Comparison of ENCODE assay signal across 23 mouse cellular contexts in genomic region chr1:182426444-182426843, GRCm38 (mm10). TPM values are rescaled to one million over a fixed set of nuclear protein-coding genes. Genes with fewer than 3 reads are reported as not detected.
DNase-seq lines count a peak whose midpoint lies in the region; ATAC-seq and TF ChIP-seq lines count a peak whose summit lies in the region.
"Had no signal": no experiment of that assay in that cellular context is flagged by ENCODE, and none has a peak within 500 bp of the region (broad histone marks: within the 10 kb centered on the region; RNA-seq: fewer than 3 reads in every experiment).

No protein-coding gene starts in this region.

- TF ChIP-seq EP300 in MEL (IDR thresholded peaks at IDR 0.05; ENCODE audit: low read depth in 1 of 2, low read length in 2 of 2) = peak in 1 of 2 experiments; percentile 27; a peak in 1 of 4 replicates

- H3K9ac ChIP-seq in hindbrain, embryonic 16.5 days (ENCODE audit: low read depth, low read length) = no peak overlapping the region
- no peak overlapping the region for H3K9ac ChIP-seq in hindbrain, embryonic 11.5 days (ENCODE audit: low read depth, low read length)
- H3K9ac ChIP-seq in limb, embryonic 15.5 days = no peak overlapping the region
- H3K9ac ChIP-seq in MEL (ENCODE audit: control insufficient read depth, low read depth, low read length, poor library complexity, severe bottlenecking) = no peak overlapping the region
- H3K9ac ChIP-seq: embryonic facial prominence, embryonic 15.5 days; hindbrain, embryonic 13.5 days had no signal

- no peak overlapping the region for H3K4me2 ChIP-seq in hindbrain, embryonic 16.5 days (ENCODE audit: low read length)
- no peak overlapping the region for H3K4me2 ChIP-seq in hindbrain, embryonic 11.5 days (replicated peaks; ENCODE audit: low read depth, low read length)
- no peak overlapping the region for H3K4me2 ChIP-seq in limb, embryonic 15.5 days
- H3K4me2 ChIP-seq: embryonic facial prominence, embryonic 15.5 days; hindbrain, embryonic 13.5 days had no signal

- DNase-seq in gastrocnemius, adult 18-20 months (ENCODE audit: low spot score) = peak; percentile 22
- DNase-seq in gastrocnemius, adult 8-10 months (ENCODE audit: low spot score in 2 of 2) = no peak
- DNase-seq in hindbrain, embryonic 11.5 days (ENCODE audit: low spot score) = no peak
- DNase-seq in limb, embryonic 10.5 days (ENCODE audit: low spot score) = no peak
- peak; percentile 14 for DNase-seq in MEL (ENCODE audit: low read depth, low spot score)
- DNase-seq in urinary bladder, postnatal 14 days (ENCODE audit: low spot score) = no peak
- DNase-seq: cerebellum, adult 11 months; cerebellum, adult 9-11 months; gastrocnemius, postnatal 25 days; heart, adult 2 months; layer of hippocampus, adult 9-11 months; lung, adult 18-20 months; lung, postnatal 4 days; midbrain, embryonic 14.5 days; right cerebral cortex, postnatal 25 days; spleen, adult 18-20 months; thymus, postnatal 14 days had no signal

- no peak for TF ChIP-seq POLR2A in MEL (IDR thresholded peaks at IDR 0.05; ENCODE audit: control insufficient read depth in 1 of 2, insufficient read depth in 1 of 2, low read depth in 1 of 2, low read length in 2 of 2, poor library complexity in 1 of 2)

- 45% methylated on average over 2 of the region's 2 CpGs for WGBS in hindbrain, embryonic 16.5 days
- 57% methylated on average over 2 of the region's 2 CpGs for WGBS in hindbrain, embryonic 11.5 days
- 34% methylated on average over 2 of the region's 2 CpGs for WGBS in limb, embryonic 15.5 days
- WGBS in limb, embryonic 10.5 days = 56% methylated on average over 2 of the region's 2 CpGs

- no peak for TF ChIP-seq RAD21 in MEL (IDR thresholded peaks at IDR 0.05; ENCODE audit: low read depth, low read length)

- TF ChIP-seq CTCF in MEL (IDR thresholded peaks at IDR 0.05 in 2 of 3, conservative IDR thresholded peaks at IDR 0.05 in 1 of 3; ENCODE audit: control insufficient read depth in 1 of 3, insufficient read depth in 1 of 3, low read depth in 2 of 3, low read length in 3 of 3, poor library complexity in 1 of 3, severe bottlenecking in 1 of 3) = no peak

- H3K27me3 ChIP-seq in hindbrain, embryonic 16.5 days (replicated peaks; ENCODE audit: control insufficient read depth, insufficient read depth, low read length) = no peaks in the 10 kb centered on the region
- H3K27me3 ChIP-seq in hindbrain, embryonic 11.5 days (ENCODE audit: control insufficient read depth, insufficient read depth, low read length) = no peaks in the 10 kb centered on the region
- no peaks in the 10 kb centered on the region for H3K27me3 ChIP-seq in limb, embryonic 15.5 days
- no peaks in the 10 kb centered on the region for H3K27me3 ChIP-seq in limb, embryonic 10.5 days (ENCODE audit: low read depth, poor library complexity, severe bottlenecking)
- no peaks in the 10 kb centered on the region for H3K27me3 ChIP-seq in MEL (ENCODE audit: control insufficient read depth in 1 of 2, insufficient read depth in 2 of 2, low read length in 2 of 2)
- H3K27me3 ChIP-seq: embryonic facial prominence, embryonic 15.5 days; hindbrain, embryonic 13.5 days had no signal

- 0 out of 2 replicates have a peak overlapping the region, but pooled peaks have one; percentile 5 for H3K27ac ChIP-seq in hindbrain, embryonic 16.5 days (ENCODE audit: low read depth, low read length)
- no peak overlapping the region for H3K27ac ChIP-seq in hindbrain, embryonic 11.5 days (ENCODE audit: low read depth, low read length)
- H3K27ac ChIP-seq in limb, embryonic 15.5 days = peak overlapping the region; percentile 13; the same call in 1 of the 2 replicates
- no peak overlapping the region for H3K27ac ChIP-seq in limb, embryonic 10.5 days
- H3K27ac ChIP-seq in MEL (ENCODE audit: control insufficient read depth, low read depth, low read length) = no peak overlapping the region
- H3K27ac ChIP-seq: embryonic facial prominence, embryonic 15.5 days; heart, adult 2 months; hindbrain, embryonic 13.5 days had no signal

- no peaks in the 10 kb centered on the region for H3K9me3 ChIP-seq in hindbrain, embryonic 16.5 days (ENCODE audit: control insufficient read depth, low read length)
- no peaks in the 10 kb centered on the region for H3K9me3 ChIP-seq in hindbrain, embryonic 11.5 days (ENCODE audit: control insufficient read depth, low read length)
- no peaks in the 10 kb centered on the region for H3K9me3 ChIP-seq in limb, embryonic 15.5 days
- H3K9me3 ChIP-seq in limb, embryonic 10.5 days (replicated peaks) = no peaks in the 10 kb centered on the region
- no peaks in the 10 kb centered on the region for H3K9me3 ChIP-seq in MEL (replicated peaks; ENCODE audit: insufficient read depth, low read length)
- H3K9me3 ChIP-seq: embryonic facial prominence, embryonic 15.5 days; hindbrain, embryonic 13.5 days had no signal

- 0 out of 2 replicates have a peak, but pooled peaks cover 4% of the 10 kb centered on the region for H3K4me1 ChIP-seq in hindbrain, embryonic 16.5 days (ENCODE audit: control insufficient read depth, insufficient read depth, low read depth, low read length)
- H3K4me1 ChIP-seq in hindbrain, embryonic 11.5 days (replicated peaks; ENCODE audit: control insufficient read depth, insufficient read depth, low read length) = no peaks in the 10 kb centered on the region; the same call in 1 of the 2 replicates
- H3K4me1 ChIP-seq in limb, embryonic 15.5 days = peaks cover 11% of the 10 kb centered on the region
- H3K4me1 ChIP-seq in limb, embryonic 10.5 days = peaks cover 12% of the 10 kb centered on the region
- H3K4me1 ChIP-seq in MEL (ENCODE audit: control insufficient read depth in 1 of 2, insufficient read depth in 2 of 2, low read length in 2 of 2) = peaks cover 2 to 10% of the 10 kb centered on the region in 2 experiments

- no peak overlapping the region for H3K4me3 ChIP-seq in hindbrain, embryonic 16.5 days (ENCODE audit: low read length)
- H3K4me3 ChIP-seq in hindbrain, embryonic 11.5 days (ENCODE audit: low read depth, low read length) = no peak overlapping the region
- no peak overlapping the region for H3K4me3 ChIP-seq in limb, embryonic 15.5 days
- H3K4me3 ChIP-seq in limb, embryonic 10.5 days = no peak overlapping the region
- no peak overlapping the region for H3K4me3 ChIP-seq in MEL (ENCODE audit: control insufficient read depth in 1 of 2, insufficient read depth in 1 of 2, low read depth in 2 of 2, low read length in 2 of 2)
- H3K4me3 ChIP-seq: embryonic facial prominence, embryonic 15.5 days; heart, adult 2 months; hindbrain, embryonic 13.5 days had no signal

- ATAC-seq in hindbrain, embryonic 16.5 days = no peak
- no peak for ATAC-seq in hindbrain, embryonic 11.5 days (ENCODE audit: low FRiP score)
- ATAC-seq in limb, embryonic 15.5 days (ENCODE audit: insufficient number of reproducible peaks, low FRiP score, low TSS enrichment, low read depth) = no peak
- ATAC-seq: forebrain, embryonic 14.5 days; inflammation-experienced regulatory T-cells, adult 6 months had no signal

- no peaks in the 10 kb centered on the region for H3K36me3 ChIP-seq in hindbrain, embryonic 16.5 days (ENCODE audit: control insufficient read depth, insufficient read depth, low read length)
- H3K36me3 ChIP-seq in hindbrain, embryonic 11.5 days (ENCODE audit: control insufficient read depth, insufficient read depth, low read length) = no peaks in the 10 kb centered on the region
- H3K36me3 ChIP-seq in limb, embryonic 15.5 days = peaks cover 9% of the 10 kb centered on the region; the same call in 1 of the 2 replicates
- H3K36me3 ChIP-seq in limb, embryonic 10.5 days = peaks cover 32% of the 10 kb centered on the region
- H3K36me3 ChIP-seq in MEL (ENCODE audit: control insufficient read depth in 1 of 2, insufficient read depth in 2 of 2, low read length in 2 of 2) = peaks cover 0 to 11% of the 10 kb centered on the region in 2 experiments; a peak in 2 of 4 replicates

- H3K79me2 ChIP-seq in MEL (ENCODE audit: control insufficient read depth, insufficient read depth, low read length, poor library complexity) = no peaks in the 10 kb centered on the region

TF ChIP-seq in MEL, 35 proteins besides CTCF, POLR2A, EP300 and RAD21 (continues in another document):
- no peak for TF ChIP-seq MXI1 (IDR thresholded peaks at IDR 0.05; ENCODE audit: low read depth, low read length)
- TF ChIP-seq CHD2 (IDR thresholded peaks at IDR 0.05; ENCODE audit: low read length) = no peak
- no peak for TF ChIP-seq TCF12 (IDR thresholded peaks at IDR 0.05; ENCODE audit: low read depth, low read length)
- TF ChIP-seq ETS1 (IDR thresholded peaks at IDR 0.05; ENCODE audit: low read depth, low read length) = no peak
- no peak for TF ChIP-seq ZC3H11A (IDR thresholded peaks at IDR 0.05; ENCODE audit: low read depth, low read length)
- no peak for TF ChIP-seq SIN3A (IDR thresholded peaks at IDR 0.05; ENCODE audit: low read length)
- TF ChIP-seq MYB (IDR thresholded peaks at IDR 0.05; ENCODE audit: low read depth, low read length) = no peak
- no peak for TF ChIP-seq SMC3 (IDR thresholded peaks at IDR 0.05; ENCODE audit: low read depth, low read length)
- no peak for TF ChIP-seq MEF2A (IDR thresholded peaks at IDR 0.05; ENCODE audit: extremely low read depth, insufficient replicate concordance, low read depth, low read length, poor library complexity, severe bottlenecking)
- TF ChIP-seq USF1 (IDR thresholded peaks at IDR 0.05; ENCODE audit: low read depth, low read length) = no peak
- TF ChIP-seq ZKSCAN1 (IDR thresholded peaks at IDR 0.05; ENCODE audit: low read depth, low read length) = no peak
- no peak for TF ChIP-seq POLR2AphosphoS2 (IDR thresholded peaks at IDR 0.05; ENCODE audit: low read length)
- no peak for TF ChIP-seq GABPA (IDR thresholded peaks at IDR 0.05; ENCODE audit: low read depth, low read length)
- no peak for TF ChIP-seq BHLHE40 (IDR thresholded peaks at IDR 0.05; ENCODE audit: borderline replicate concordance, low read depth, low read length)
- no peak for TF ChIP-seq NELFE (IDR thresholded peaks at IDR 0.05; ENCODE audit: low read depth, low read length)
- no peak for TF ChIP-seq UBTF (IDR thresholded peaks at IDR 0.05; ENCODE audit: borderline replicate concordance, insufficient read depth, low read depth, low read length)
- TF ChIP-seq CHD1 (IDR thresholded peaks at IDR 0.05; ENCODE audit: low read depth, low read length) = no peak

RNA-seq across cellular contexts. Expression of gene Trp53bp2, which starts 17.5 kb away (rescaled TPM):
- 10 to 100 TPM in 1 of 2 experiments, 1 to 10 TPM in 1; 9.1 to 10.7 TPM for total RNA-seq in gastrocnemius, adult 18-20 months (2021)
- total RNA-seq in gastrocnemius, adult 8-10 months (2022) = 10 to 100 TPM in 3 of 4 experiments, 1 to 10 TPM in 1; 8.2 to 11.8 (median 10.9) TPM
- 13.8 and 17.8 TPM in 2 replicates for polyA plus RNA-seq in hindbrain, embryonic 16.5 days (2015; fragmentation: Nextera tagmentation; extraction: Ambion mirVana)
- 28.0 and 30.3 TPM in 2 replicates for polyA plus RNA-seq in hindbrain, embryonic 11.5 days (2014; fragmentation: Nextera tagmentation; extraction: Ambion mirVana)
- 20.1 and 20.6 TPM in 2 replicates for polyA plus RNA-seq in limb, embryonic 15.5 days (2015; fragmentation: Nextera tagmentation; extraction: Ambion mirVana)
- polyA plus RNA-seq in limb, embryonic 10.5 days (2016; fragmentation: Nextera tagmentation; extraction: Ambion mirVana) = 34.3 and 37.1 TPM in 2 replicates
- total RNA-seq in MEL (2012; rRNA removed) = 2.6 and 3.2 TPM in 2 replicates
- polyA plus RNA-seq in MEL (2012; ENCODE audit: insufficient read depth in 1 of 2, insufficient read length in 2 of 2, low read depth in 1 of 2, low replicate concordance in 2 of 2, missing spikeins in 1 of 2) = 10 to 100 TPM in 1 of 2 experiments, not detected in 1; 15.1 TPM

Comparison
In these comparisons a context has a peak if more than half of its experiments do, and no peak if none do; other contexts are left out.
1. DNase-seq: peak in gastrocnemius, adult 18-20 months (single experiment) and MEL (single experiment); none in gastrocnemius, adult 8-10 months (0 of 2), hindbrain, embryonic 11.5 days (single experiment), limb, embryonic 10.5 days (single experiment) and urinary bladder, postnatal 14 days (single experiment).
2. H3K27ac ChIP-seq: peak in hindbrain, embryonic 16.5 days (single experiment) and limb, embryonic 15.5 days (single experiment); none in hindbrain, embryonic 11.5 days (single experiment), limb, embryonic 10.5 days (single experiment) and MEL (single experiment).